Mouse (Mus musculus): ENCODE results near the gene Polg2. TPM values are rescaled to one million over a fixed set of nuclear protein-coding genes. Genes with fewer than 3 reads are reported as not detected.

Polg2 gene
- polyA plus RNA-seq, 1 experiment from 2014 or later = 7.8 TPM

GRCm38 (mm10) chr11:106819595-106819994 is 40.3 kb upstream of the Polg2 start:
- Histone ChIP-seq H3K9me3 (replicated peaks; ENCODE audit: control insufficient read depth, low read length) (no peaks in the 10 kb centered on the region), H3K4me3 (ENCODE audit: low read length) (no peak overlapping the region), H3K36me3 (ENCODE audit: control insufficient read depth, insufficient read depth) (peaks cover 28% of the 10 kb centered on the region), H3K9ac (ENCODE audit: low read length) (no peak overlapping the region), H3K27me3 (ENCODE audit: control insufficient read depth, insufficient read depth, low read length) (no peaks in the 10 kb centered on the region), H3K4me1 (ENCODE audit: control insufficient read depth, insufficient read depth, low read length) (peaks cover 33% of the 10 kb centered on the region), H3K4me2 (ENCODE audit: low read depth, low read length) (no peak overlapping the region), H3K27ac (ENCODE audit: low read length) (no peak overlapping the region)
- 81% methylated on average over 9 of the region's 9 CpGs for WGBS
- no peak for ATAC-seq (replicated peaks; ENCODE audit: extremely low read depth, insufficient read depth, low FRiP score)

- no peaks in the 10 kb centered on the region for H3K9me3 ChIP-seq (replicated peaks; ENCODE audit: control insufficient read depth, low read length)
- WGBS = 15% methylated on average over 9 of the region's 9 CpGs
- peak overlapping the region; percentile 41 for H3K4me2 ChIP-seq (ENCODE audit: low read depth, low read length)
- H3K27ac ChIP-seq (ENCODE audit: low read length) = peak overlapping the region; percentile 30; the same call in 1 of the 2 replicates
- no peak overlapping the region for H3K9ac ChIP-seq (ENCODE audit: low read length)
- no peak overlapping the region for H3K4me3 ChIP-seq (ENCODE audit: low read length)
- ATAC-seq (replicated peaks; ENCODE audit: extremely low read depth, insufficient read depth, low FRiP score) = no peak; the same call in 1 of the 2 replicates
- H3K4me1 ChIP-seq (ENCODE audit: control insufficient read depth, insufficient read depth, low read length) = peaks cover 33% of the 10 kb centered on the region
- H3K36me3 ChIP-seq (ENCODE audit: control insufficient read depth, insufficient read depth) = peaks cover 39% of the 10 kb centered on the region
- H3K27me3 ChIP-seq (ENCODE audit: control insufficient read depth, insufficient read depth, low read length) = no peaks in the 10 kb centered on the region
Measured at GRCm38 (mm10) chr11:106818341-106818740, 39.0 kb upstream of the Polg2 start.

- no peak for ATAC-seq (replicated peaks; ENCODE audit: extremely low read depth, insufficient read depth, low FRiP score)
- Histone ChIP-seq H3K4me1 (ENCODE audit: control insufficient read depth, insufficient read depth, low read length) (peaks cover 33% of the 10 kb centered on the region), H3K4me2 (ENCODE audit: low read depth, low read length) (no peak overlapping the region), H3K9me3 (replicated peaks; ENCODE audit: control insufficient read depth, low read length) (no peaks in the 10 kb centered on the region), H3K9ac (ENCODE audit: low read length) (no peak overlapping the region), H3K27ac (ENCODE audit: low read length) (no peak overlapping the region), H3K36me3 (ENCODE audit: control insufficient read depth, insufficient read depth) (peaks cover 41% of the 10 kb centered on the region), H3K27me3 (ENCODE audit: control insufficient read depth, insufficient read depth, low read length) (no peaks in the 10 kb centered on the region), H3K4me3 (ENCODE audit: low read length) (no peak overlapping the region)
- WGBS = 71% methylated on average over 6 of the region's 6 CpGs
Measured at GRCm38 (mm10) chr11:106817808-106818207, 38.5 kb upstream of the Polg2 start.

- no peak for ATAC-seq (replicated peaks; ENCODE audit: extremely low read depth, insufficient read depth, low FRiP score)
- H3K9ac ChIP-seq (ENCODE audit: low read length) = no peak overlapping the region
- no peaks in the 10 kb centered on the region for H3K27me3 ChIP-seq (ENCODE audit: control insufficient read depth, insufficient read depth, low read length)
- H3K9me3 ChIP-seq (replicated peaks; ENCODE audit: control insufficient read depth, low read length) = no peaks in the 10 kb centered on the region
- no peak overlapping the region for H3K4me3 ChIP-seq (ENCODE audit: low read length)
- no peak overlapping the region for H3K27ac ChIP-seq (ENCODE audit: low read length)
- peaks cover 42% of the 10 kb centered on the region for H3K36me3 ChIP-seq (ENCODE audit: control insufficient read depth, insufficient read depth)
- H3K4me1 ChIP-seq (ENCODE audit: control insufficient read depth, insufficient read depth, low read length) = peaks cover 30% of the 10 kb centered on the region
- H3K4me2 ChIP-seq (ENCODE audit: low read depth, low read length) = no peak overlapping the region
- WGBS = 87% methylated on average over 3 of the region's 3 CpGs
Measured at GRCm38 (mm10) chr11:106817156-106817555, 37.8 kb upstream of the Polg2 start.

GRCm38 (mm10) chr11:106816316-106816715 is 37.0 kb upstream of the Polg2 start:
- no peak overlapping the region for H3K9ac ChIP-seq (ENCODE audit: low read length)
- H3K27ac ChIP-seq (ENCODE audit: low read length) = no peak overlapping the region
- H3K4me2 ChIP-seq (ENCODE audit: low read depth, low read length) = no peak overlapping the region
- no peaks in the 10 kb centered on the region for H3K9me3 ChIP-seq (replicated peaks; ENCODE audit: control insufficient read depth, low read length)
- no peak overlapping the region for H3K4me3 ChIP-seq (ENCODE audit: low read length)
- ATAC-seq (replicated peaks; ENCODE audit: extremely low read depth, insufficient read depth, low FRiP score) = no peak
- H3K36me3 ChIP-seq (ENCODE audit: control insufficient read depth, insufficient read depth) = peaks cover 41% of the 10 kb centered on the region
- no peaks in the 10 kb centered on the region for H3K27me3 ChIP-seq (ENCODE audit: control insufficient read depth, insufficient read depth, low read length)
- 66% methylated on average over 7 of the region's 7 CpGs for WGBS
- peaks cover 26% of the 10 kb centered on the region for H3K4me1 ChIP-seq (ENCODE audit: control insufficient read depth, insufficient read depth, low read length)

GRCm38 (mm10) chr11:106815761-106816160 is 36.4 kb upstream of the Polg2 start:
- Histone ChIP-seq H3K27me3 (ENCODE audit: control insufficient read depth, insufficient read depth, low read length) (no peaks in the 10 kb centered on the region), H3K4me1 (ENCODE audit: control insufficient read depth, insufficient read depth, low read length) (peaks cover 21% of the 10 kb centered on the region), H3K36me3 (ENCODE audit: control insufficient read depth, insufficient read depth) (peaks cover 46% of the 10 kb centered on the region), H3K27ac (ENCODE audit: low read length) (no peak overlapping the region), H3K4me2 (ENCODE audit: low read depth, low read length) (no peak overlapping the region), H3K9ac (ENCODE audit: low read length) (no peak overlapping the region), H3K4me3 (ENCODE audit: low read length) (no peak overlapping the region), H3K9me3 (replicated peaks; ENCODE audit: control insufficient read depth, low read length) (no peaks in the 10 kb centered on the region)
- WGBS = 64% methylated on average over 2 of the region's 2 CpGs
- ATAC-seq (replicated peaks; ENCODE audit: extremely low read depth, insufficient read depth, low FRiP score) = no peak

- H3K27me3 ChIP-seq (ENCODE audit: control insufficient read depth, insufficient read depth, low read length) = no peaks in the 10 kb centered on the region
- H3K4me1 ChIP-seq (ENCODE audit: control insufficient read depth, insufficient read depth, low read length) = peaks cover 20% of the 10 kb centered on the region
- H3K9ac ChIP-seq (ENCODE audit: low read length) = no peak overlapping the region
- peaks cover 48% of the 10 kb centered on the region for H3K36me3 ChIP-seq (ENCODE audit: control insufficient read depth, insufficient read depth)
- no peak overlapping the region for H3K27ac ChIP-seq (ENCODE audit: low read length)
- no peak overlapping the region for H3K4me2 ChIP-seq (ENCODE audit: low read depth, low read length)
- no peak for ATAC-seq (replicated peaks; ENCODE audit: extremely low read depth, insufficient read depth, low FRiP score)
- H3K9me3 ChIP-seq (replicated peaks; ENCODE audit: control insufficient read depth, low read length) = no peaks in the 10 kb centered on the region
- H3K4me3 ChIP-seq (ENCODE audit: low read length) = no peak overlapping the region
- 90% methylated on average over 2 of the region's 2 CpGs for WGBS
Measured at GRCm38 (mm10) chr11:106815331-106815730, 36.0 kb upstream of the Polg2 start.

GRCm38 (mm10) chr11:106814601-106815320 is 35.4 kb upstream of the Polg2 start:
- WGBS = 74% methylated on average over 14 of the region's 14 CpGs
- Histone ChIP-seq H3K36me3 (ENCODE audit: control insufficient read depth, insufficient read depth) (peaks cover 44% of the 10 kb centered on the region), H3K9ac (ENCODE audit: low read length) (no peak overlapping the region), H3K4me3 (ENCODE audit: low read length) (no peak overlapping the region), H3K27me3 (ENCODE audit: control insufficient read depth, insufficient read depth, low read length) (no peaks in the 10 kb centered on the region), H3K4me2 (ENCODE audit: low read depth, low read length) (no peak overlapping the region), H3K4me1 (ENCODE audit: control insufficient read depth, insufficient read depth, low read length) (peaks cover 20% of the 10 kb centered on the region), H3K9me3 (replicated peaks; ENCODE audit: control insufficient read depth, low read length) (no peaks in the 10 kb centered on the region), H3K27ac (ENCODE audit: low read length) (no peak overlapping the region)
- ATAC-seq (replicated peaks; ENCODE audit: extremely low read depth, insufficient read depth, low FRiP score) = no peak

GRCm38 (mm10) chr11:106812410-106813136 is 33.2 kb upstream of the Polg2 start:
- Histone ChIP-seq H3K9ac (ENCODE audit: low read length) (no peak overlapping the region), H3K27me3 (ENCODE audit: control insufficient read depth, insufficient read depth, low read length) (no peaks in the 10 kb centered on the region), H3K4me2 (ENCODE audit: low read depth, low read length) (no peak overlapping the region), H3K4me1 (ENCODE audit: control insufficient read depth, insufficient read depth, low read length) (peaks cover 5% of the 10 kb centered on the region), H3K4me3 (ENCODE audit: low read length) (no peak overlapping the region), H3K9me3 (replicated peaks; ENCODE audit: control insufficient read depth, low read length) (no peaks in the 10 kb centered on the region), H3K27ac (ENCODE audit: low read length) (no peak overlapping the region), H3K36me3 (ENCODE audit: control insufficient read depth, insufficient read depth) (peaks cover 42% of the 10 kb centered on the region)
- no peak for ATAC-seq (replicated peaks; ENCODE audit: extremely low read depth, insufficient read depth, low FRiP score)
- WGBS = 85% methylated on average over 7 of the region's 7 CpGs

Data from heart, embryonic 16.5 days (tissue).